Mouse (Mus musculus): ENCODE data around the gene Osbpl6.

DNA sequence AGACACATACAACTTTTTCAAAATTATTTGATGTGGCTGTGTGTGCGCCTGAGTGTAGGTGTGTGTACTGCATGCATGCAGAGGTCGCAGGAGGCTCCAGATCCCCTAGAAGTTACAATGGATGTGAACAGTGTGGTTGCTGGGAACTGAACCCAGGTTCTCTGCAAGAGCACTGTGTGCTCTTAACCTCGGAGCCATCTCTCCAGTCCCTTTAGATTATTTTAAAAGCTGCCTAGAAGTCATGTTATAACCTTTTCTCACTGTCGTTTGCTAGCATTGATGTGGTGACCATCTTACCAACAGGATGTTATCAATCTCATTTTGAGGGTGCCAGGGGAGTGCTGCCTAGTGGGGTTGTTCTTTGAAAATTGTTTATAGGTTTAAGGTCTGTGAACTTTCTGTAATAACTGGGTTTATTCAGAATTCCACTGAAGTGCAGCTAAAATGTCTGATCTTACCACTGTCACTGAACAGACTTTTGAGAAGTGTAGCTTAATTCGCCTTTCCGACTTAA, 15.2 kb downstream of the Osbpl6 start:
- no peak for TF ChIP-seq POLR2A (IDR thresholded peaks at IDR 0.05; ENCODE audit: borderline replicate concordance, insufficient read depth, low read length)
- TF ChIP-seq CTCF (IDR thresholded peaks at IDR 0.05; ENCODE audit: borderline replicate concordance, insufficient read depth, low read depth, low read length), result no peak
